Mouse (Mus musculus) stomach, embryonic 16.5 days (tissue): ENCODE results near the gene Sh3bp5. TPM values are rescaled to one million over a fixed set of nuclear protein-coding genes. Genes with fewer than 3 reads are reported as not detected.

Source experiments
- ATAC-seq: fragments of 200-750 bp; cut with Nextera tagmentation; 2 replicates; pipeline ENCODE4 v1.8.0; 2017; ENCODE audit warnings: moderate number of reproducible peaks, moderate TSS enrichment; ENCODE audit not compliant: insufficient read depth, low FRiP score
- H3K27ac ChIP-seq: fragments of 300-500 bp; sonication (generic); 2 replicates; pipeline ENCODE4 v1.5.1; 2014; ENCODE audit warnings: low read length
- H3K27me3 ChIP-seq: fragments of 300-500 bp; sonication (generic); 2 replicates; pipeline ENCODE4 v1.6.1; 2014; ENCODE audit warnings: low read length, control low read depth, mixed read lengths; ENCODE audit not compliant: control insufficient read depth, insufficient read depth
- H3K36me3 ChIP-seq: fragments of 300-500 bp; sonication (generic); 2 replicates; pipeline ENCODE4 v1.6.1; 2014; ENCODE audit warnings: low read length; ENCODE audit not compliant: control insufficient read depth, insufficient read depth
- H3K4me1 ChIP-seq: fragments of 300-500 bp; sonication (generic); 2 replicates; pipeline ENCODE4 v1.6.1; 2014; ENCODE audit warnings: low read length, control low read depth, mixed read lengths; ENCODE audit not compliant: control insufficient read depth, insufficient read depth
- H3K4me2 ChIP-seq: fragments of 300-500 bp; sonication (generic); 2 replicates; pipeline ENCODE4 v1.6.1; 2014; ENCODE audit warnings: low read depth, low read length, mixed read lengths
- H3K4me3 ChIP-seq: fragments of 300-500 bp; sonication (generic); replicated peaks from 2 replicates; pipeline ENCODE4 v1.5.1; 2014; ENCODE audit warnings: mild to moderate bottlenecking, low read length
- H3K9ac ChIP-seq: fragments of 300-500 bp; sonication (generic); 2 replicates; pipeline ENCODE4 v1.6.1; 2014; ENCODE audit warnings: low read length
- H3K9me3 ChIP-seq: fragments of 300-500 bp; sonication (generic); replicated peaks from 2 replicates; pipeline ENCODE4 v1.6.1; 2016; ENCODE audit warnings: low read length, control low read depth; ENCODE audit not compliant: control insufficient read depth
- WGBS: fragments of 180-500 bp; shearing (Covaris S2); extraction: QIAGEN DNeasy Blood & Tissue Kit; methylation state at CpG from one replicate; pipeline ENCODE4 v1.1.7; 2014; 5-methylcytosine and 5-hydroxymethylcytosine counted together
- polyA plus RNA-seq: library from polyadenylated mRNA; unstranded; fragments of >200 nt; fragmentation: Nextera tagmentation; extraction: Ambion mirVana; gene quantifications from 2 replicates; pipeline ENCODE4 v1.2.1, GENCODE M21; 2015

The Sh3bp5 gene
- polyA plus RNA-seq, 1 experiment from 2014 or later: 20.0 TPM

GRCm38 (mm10) chr14:31329741-31330140 is 106.1 kb downstream of the Sh3bp5 start:
- Histone ChIP-seq H3K36me3 (no peaks in the 10 kb centered on the region), H3K27me3 (no peaks in the 10 kb centered on the region), H3K9ac (no peak overlapping the region), H3K4me1 (no peaks in the 10 kb centered on the region), H3K27ac (no peak overlapping the region), H3K4me2 (no peak overlapping the region), H3K9me3 (no peaks in the 10 kb centered on the region), H3K4me3 (no peak overlapping the region)
- 41% methylated on average over 2 of the region's 2 CpGs for whole genome bisulfite sequencing
- ATAC-seq: no peak

GRCm38 (mm10) chr14:31327681-31328080 is 108.2 kb downstream of the Sh3bp5 start:
- Histone ChIP-seq H3K36me3 (no peaks in the 10 kb centered on the region), H3K4me3 (no peak overlapping the region), H3K9me3 (no peaks in the 10 kb centered on the region), H3K4me2 (no peak overlapping the region), H3K4me1 (peaks cover 4% of the 10 kb centered on the region; the same call in 1 of the 2 replicates), H3K27me3 (no peaks in the 10 kb centered on the region), H3K9ac (no peak overlapping the region), H3K27ac (no peak overlapping the region)
- 69% methylated on average over 4 of the region's 4 CpGs for WGBS
- ATAC-seq: no peak

- ATAC-seq: no peak
- no peak overlapping the region for H3K9ac ChIP-seq
- WGBS: 86% methylated on average over 1 of the region's 1 CpGs
These were observed 108.7 kb downstream of the Sh3bp5 start for GRCm38 (mm10) chr14:31327196-31327595.

GRCm38 (mm10) chr14:31326770-31327169 is 109.1 kb downstream of the Sh3bp5 start:
- WGBS: 75% methylated on average over 7 of the region's 7 CpGs

More at GRCm38 (mm10) chr14:31327196-31327595, 108.7 kb downstream of the Sh3bp5 start:
- H3K27ac ChIP-seq: no peak overlapping the region
- no peaks in the 10 kb centered on the region for H3K9me3 ChIP-seq
- no peaks in the 10 kb centered on the region for H3K36me3 ChIP-seq
- peaks cover 4% of the 10 kb centered on the region; the same call in 1 of the 2 replicates for H3K4me1 ChIP-seq
- no peak overlapping the region for H3K4me3 ChIP-seq
- H3K4me2 ChIP-seq: no peak overlapping the region
- H3K27me3 ChIP-seq: no peaks in the 10 kb centered on the region

GRCm38 (mm10) chr14:31325551-31325950 is 110.3 kb downstream of the Sh3bp5 start:
- Histone ChIP-seq H3K4me1 (peaks cover 4% of the 10 kb centered on the region; the same call in 1 of the 2 replicates), H3K27me3 (no peaks in the 10 kb centered on the region), H3K9me3 (no peaks in the 10 kb centered on the region), H3K36me3 (no peaks in the 10 kb centered on the region), H3K27ac (no peak overlapping the region), H3K9ac (no peak overlapping the region), H3K4me3 (no peak overlapping the region), H3K4me2 (no peak overlapping the region)
- ATAC-seq: no peak
- 43% methylated on average over 5 of the region's 5 CpGs for WGBS

More at GRCm38 (mm10) chr14:31326770-31327169, 109.1 kb downstream of the Sh3bp5 start:
- no peak overlapping the region for H3K4me3 ChIP-seq
- H3K4me1 ChIP-seq: peaks cover 4% of the 10 kb centered on the region; the same call in 1 of the 2 replicates
- H3K4me2 ChIP-seq: no peak overlapping the region
- H3K27ac ChIP-seq: no peak overlapping the region
- no peak overlapping the region for H3K9ac ChIP-seq
- no peaks in the 10 kb centered on the region for H3K36me3 ChIP-seq
- no peaks in the 10 kb centered on the region for H3K9me3 ChIP-seq
- no peak for ATAC-seq
- no peaks in the 10 kb centered on the region for H3K27me3 ChIP-seq

GRCm38 (mm10) chr14:31324851-31325250 is 111.0 kb downstream of the Sh3bp5 start:
- Histone ChIP-seq H3K27me3 (no peaks in the 10 kb centered on the region), H3K27ac (no peak overlapping the region), H3K4me2 (no peak overlapping the region), H3K4me3 (no peak overlapping the region), H3K4me1 (peaks cover 4% of the 10 kb centered on the region; the same call in 1 of the 2 replicates), H3K9me3 (no peaks in the 10 kb centered on the region), H3K36me3 (no peaks in the 10 kb centered on the region), H3K9ac (no peak overlapping the region)
- 66% methylated on average over 10 of the region's 10 CpGs for WGBS
- no peak for ATAC-seq

GRCm38 (mm10) chr14:31323849-31324792 is 111.8 kb downstream of the Sh3bp5 start, which contains the start of gene Dnah1:
TSS of gene Dnah1 (minus strand) at chr14:31323896.
- 27% methylated on average over 28 of the region's 28 CpGs for WGBS

GRCm38 (mm10) chr14:31323189-31323588 is 112.7 kb downstream of the Sh3bp5 start:
- Histone ChIP-seq H3K36me3 (no peaks in the 10 kb centered on the region), H3K27me3 (no peaks in the 10 kb centered on the region), H3K4me2 (peak overlapping the region; percentile 78), H3K27ac (no peak overlapping the region), H3K4me3 (peak overlapping the region; percentile 44), H3K9me3 (no peaks in the 10 kb centered on the region), H3K4me1 (peaks cover 4% of the 10 kb centered on the region; the same call in 1 of the 2 replicates), H3K9ac (no peak overlapping the region)
- ATAC-seq: no peak
- WGBS: 80% methylated on average over 4 of the region's 4 CpGs

More at GRCm38 (mm10) chr14:31323849-31324792, 111.8 kb downstream of the Sh3bp5 start, which contains the start of gene Dnah1:
- no peaks in the 10 kb centered on the region for H3K36me3 ChIP-seq
- no peak within 1 kb of the TSS for H3K27ac ChIP-seq
- peak; percentile 47 for ATAC-seq
- peak within 1 kb of the TSS; percentile 44 for H3K4me3 ChIP-seq
- no peaks in the 10 kb centered on the region for H3K9me3 ChIP-seq
- peak within 1 kb of the TSS; percentile 78 for H3K4me2 ChIP-seq
- H3K4me1 ChIP-seq: peaks cover 4% of the 10 kb centered on the region; the same call in 1 of the 2 replicates
- H3K9ac ChIP-seq: peak within 1 kb of the TSS; percentile 71
- no peaks in the 10 kb centered on the region for H3K27me3 ChIP-seq

- H3K4me3 ChIP-seq: no peak overlapping the region
- H3K27me3 ChIP-seq: no peaks in the 10 kb centered on the region
- no peak overlapping the region for H3K4me2 ChIP-seq
- peaks cover 4% of the 10 kb centered on the region; the same call in 1 of the 2 replicates for H3K4me1 ChIP-seq
- ATAC-seq: no peak
- H3K9ac ChIP-seq: no peak overlapping the region
- no peaks in the 10 kb centered on the region for H3K9me3 ChIP-seq
- 89% methylated on average over 3 of the region's 3 CpGs for WGBS
- H3K27ac ChIP-seq: no peak overlapping the region
- no peaks in the 10 kb centered on the region for H3K36me3 ChIP-seq
These were observed 113.7 kb downstream of the Sh3bp5 start for GRCm38 (mm10) chr14:31322191-31322590.
